Mouse (Mus musculus): ENCODE measurements around the gene Gm20379. TPM values are rescaled to one million over a fixed set of nuclear protein-coding genes. Genes with fewer than 3 reads are reported as not detected.

The Gm20379 gene
- total and polyA plus RNA-seq, 3 experiments, result 11.7 TPM; not detected in 2

GRCm38 (mm10) chr13:92299522-92299921 is 6.3 kb upstream of the Gm20379 start:
- in situ Hi-C loops (cut with MboI; ENCODE audit: low pct_ligation_motif_present, low pct_unique_long_range_greater_than_20kb, low sequenced_read_pairs), result no loop called here
- no peak overlapping the region for H3K9ac ChIP-seq (ENCODE audit: insufficient read depth, low read depth)
- H3K27me3 ChIP-seq (replicated peaks), result no peaks in the 10 kb centered on the region
- H3K36me3 ChIP-seq (replicated peaks in 1 of 2; ENCODE audit: control insufficient read depth in 1 of 2, insufficient read depth in 1 of 2, low read length in 1 of 2), result peaks cover 2 to 44% of the 10 kb centered on the region in 2 experiments
- dilution Hi-C loops (cut with MboI; ENCODE audit: extremely low pct_ligation_motif_present, extremely low pct_unique_long_range_greater_than_20kb, low sequenced_read_pairs), result no loop called here
- H3K9me3 ChIP-seq (replicated peaks; ENCODE audit: low read length), result no peaks in the 10 kb centered on the region
- no peak overlapping the region for H3K4me3 ChIP-seq (replicated peaks in 1 of 3; ENCODE audit: low read depth in 2 of 3, low read length in 2 of 3, poor library complexity in 1 of 3)
- H3K4me1 ChIP-seq (ENCODE audit: control insufficient read depth in 1 of 2, insufficient read depth in 2 of 2), result peaks cover 4 to 24% of the 10 kb centered on the region in 2 experiments; a peak in 2 of 4 replicates
- H3K4me2 ChIP-seq (ENCODE audit: insufficient read depth, low read depth, poor library complexity, severe bottlenecking), result no peak overlapping the region
- no peak overlapping the region for H3K27ac ChIP-seq (ENCODE audit: insufficient read depth, low read depth)
- H3K79me2 ChIP-seq (replicated peaks; ENCODE audit: control insufficient read depth, extremely low read depth, insufficient read depth, poor library complexity, severe bottlenecking), result no peaks in the 10 kb centered on the region; the same call in 1 of the 2 replicates
- DNase-seq (ENCODE audit: extremely low read depth), result no peak
- TF ChIP-seq SIN3A (IDR thresholded peaks at IDR 0.05; ENCODE audit: low read length) (no peak), E2F4 (IDR thresholded peaks at IDR 0.05; ENCODE audit: insufficient replicate concordance, low read depth, low read length) (no peak), POLR2AphosphoS2 (IDR thresholded peaks at IDR 0.05; ENCODE audit: low read depth, low read length) (no peak), RAD21 (IDR thresholded peaks at IDR 0.05; ENCODE audit: low read depth, low read length) (no peak), SMC3 (IDR thresholded peaks at IDR 0.05; ENCODE audit: low read depth, low read length) (no peak)

- in situ Hi-C loops (cut with MboI; ENCODE audit: low pct_ligation_motif_present, low pct_unique_long_range_greater_than_20kb, low sequenced_read_pairs) (no loop called here), dilution Hi-C loops (cut with MboI; ENCODE audit: extremely low pct_ligation_motif_present, extremely low pct_unique_long_range_greater_than_20kb, low sequenced_read_pairs) (no loop called here)
- H3K9ac ChIP-seq (ENCODE audit: insufficient read depth, low read depth), result no peak overlapping the region
- H3K27me3 ChIP-seq (replicated peaks), result no peaks in the 10 kb centered on the region
- H3K4me3 ChIP-seq (replicated peaks in 1 of 3; ENCODE audit: low read depth in 2 of 3, low read length in 2 of 3, poor library complexity in 1 of 3), result no peak overlapping the region
- H3K27ac ChIP-seq (ENCODE audit: insufficient read depth, low read depth), result no peak overlapping the region
- H3K79me2 ChIP-seq (replicated peaks; ENCODE audit: control insufficient read depth, extremely low read depth, insufficient read depth, poor library complexity, severe bottlenecking), result no peaks in the 10 kb centered on the region; the same call in 1 of the 2 replicates
- DNase-seq (ENCODE audit: extremely low read depth), result no peak
- H3K4me1 ChIP-seq (ENCODE audit: control insufficient read depth in 1 of 2, insufficient read depth in 2 of 2), result peaks cover 4 to 24% of the 10 kb centered on the region in 2 experiments; a peak in 2 of 4 replicates
- H3K4me2 ChIP-seq (ENCODE audit: insufficient read depth, low read depth, poor library complexity, severe bottlenecking), result no peak overlapping the region
- TF ChIP-seq POLR2AphosphoS2 (IDR thresholded peaks at IDR 0.05; ENCODE audit: low read depth, low read length) (no peak), ELF1 (IDR thresholded peaks at IDR 0.05; ENCODE audit: low read depth, low read length) (no peak), JUN (IDR thresholded peaks at IDR 0.05; ENCODE audit: insufficient read depth, low read depth, low read length) (no peak), JUND (conservative IDR thresholded peaks at IDR 0.05; ENCODE audit: low read depth, low read length) (no peak), CHD1 (IDR thresholded peaks at IDR 0.05; ENCODE audit: low read depth, low read length) (no peak), BHLHE40 (IDR thresholded peaks at IDR 0.05; ENCODE audit: low read depth, low read length) (no peak), PAX5 (IDR thresholded peaks at IDR 0.05; ENCODE audit: low read length) (no peak), EP300 (IDR thresholded peaks at IDR 0.05; ENCODE audit: low read length) (no peak), MAX (IDR thresholded peaks at IDR 0.05; ENCODE audit: low read length) (no peak), E2F4 (IDR thresholded peaks at IDR 0.05; ENCODE audit: insufficient replicate concordance, low read depth, low read length) (no peak), NELFE (IDR thresholded peaks at IDR 0.05; ENCODE audit: low read depth, low read length) (no peak), ZNF384 (IDR thresholded peaks at IDR 0.05; ENCODE audit: low read depth, low read length) (no peak)
- peaks cover 0 to 44% of the 10 kb centered on the region in 2 experiments for H3K36me3 ChIP-seq (replicated peaks in 1 of 2; ENCODE audit: control insufficient read depth in 1 of 2, insufficient read depth in 1 of 2, low read length in 1 of 2)
- H3K9me3 ChIP-seq (replicated peaks; ENCODE audit: low read length), result peaks cover 4% of the 10 kb centered on the region
Measured at GRCm38 (mm10) chr13:92301754-92302153, 4.0 kb upstream of the Gm20379 start.
